Comparison of ENCODE assay signal across 17 mouse cellular contexts in the genomic region with DNA sequence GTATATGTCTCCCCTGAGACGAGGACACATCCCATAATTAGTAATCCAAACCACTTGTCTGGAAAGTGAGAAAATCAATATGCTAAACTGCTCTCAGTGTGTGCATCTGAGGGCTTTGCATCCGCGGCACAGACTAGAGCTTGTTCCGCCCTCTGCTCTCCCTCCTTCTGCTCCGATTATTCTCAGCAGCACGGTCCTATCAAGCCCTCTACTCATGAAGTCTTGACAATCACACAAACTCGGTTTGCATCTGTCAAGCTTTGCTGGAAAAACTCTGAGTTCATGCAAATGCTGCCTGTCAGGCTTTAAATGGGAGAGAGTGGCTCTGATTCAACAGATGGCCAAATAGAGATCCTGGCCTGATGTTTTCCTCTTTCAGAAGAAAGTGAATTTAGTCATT.
DNase-seq lines count a peak whose midpoint lies in the region; ATAC-seq and TF ChIP-seq lines count a peak whose summit lies in the region.
"Had no signal": no experiment of that assay in that cellular context is flagged by ENCODE, and none has a peak within 500 bp of the region (broad histone marks: within the 10 kb centered on the region; RNA-seq: fewer than 3 reads in every experiment).

No protein-coding gene starts in this region.

- no peaks in the 10 kb centered on the region; the same call in 1 of the 2 replicates for H3K4me1 ChIP-seq in forebrain, embryonic 13.5 days
- H3K4me1 ChIP-seq in forebrain, embryonic 11.5 days (replicated peaks; ENCODE audit: control insufficient read depth, insufficient read depth, low read length), result no peaks in the 10 kb centered on the region
- no peaks in the 10 kb centered on the region for H3K4me1 ChIP-seq in lung, embryonic 14.5 days (ENCODE audit: insufficient read depth)
- no peaks in the 10 kb centered on the region for H3K4me1 ChIP-seq in midbrain, embryonic 12.5 days
- H3K4me1 ChIP-seq in stomach, embryonic 16.5 days (ENCODE audit: control insufficient read depth, insufficient read depth, low read length), result no peaks in the 10 kb centered on the region
- no peaks in the 10 kb centered on the region for H3K4me1 ChIP-seq in heart, adult 2 months (ENCODE audit: control insufficient read depth, insufficient read depth, low read length)
- H3K4me1 ChIP-seq: limb, embryonic 13.5 days; liver, embryonic 15.5 days; neural tube, embryonic 13.5 days had no signal

- peak overlapping the region; percentile 16; the same call in 1 of the 2 replicates for H3K4me2 ChIP-seq in forebrain, embryonic 13.5 days
- no peak overlapping the region for H3K4me2 ChIP-seq in forebrain, embryonic 11.5 days (ENCODE audit: low read depth, low read length, severe bottlenecking)
- no peak overlapping the region for H3K4me2 ChIP-seq in lung, embryonic 14.5 days
- H3K4me2 ChIP-seq in midbrain, embryonic 12.5 days (replicated peaks), result 0 out of 2 replicates have a peak overlapping the region, but pooled peaks have one; percentile 10
- H3K4me2 ChIP-seq in stomach, embryonic 16.5 days (ENCODE audit: low read depth, low read length), result 0 out of 2 replicates have a peak overlapping the region, but pooled peaks have one; percentile 15
- H3K4me2 ChIP-seq: limb, embryonic 13.5 days; liver, embryonic 15.5 days; neural tube, embryonic 13.5 days had no signal

- ATAC-seq in forebrain, embryonic 13.5 days, result peak; percentile 77; the same call in 1 of the 2 replicates
- ATAC-seq in forebrain, embryonic 11.5 days (replicated peaks; ENCODE audit: low FRiP score), result no peak
- no peak for ATAC-seq in lung, embryonic 14.5 days (ENCODE audit: insufficient read depth)
- ATAC-seq in midbrain, embryonic 12.5 days (ENCODE audit: low FRiP score, low read depth), result peak; percentile 87
- no peak for ATAC-seq in stomach, embryonic 16.5 days (ENCODE audit: insufficient read depth, low FRiP score)

- no peak overlapping the region for H3K27ac ChIP-seq in forebrain, embryonic 13.5 days
- H3K27ac ChIP-seq in forebrain, embryonic 11.5 days (ENCODE audit: low read depth, low read length), result no peak overlapping the region
- H3K27ac ChIP-seq in lung, embryonic 14.5 days (ENCODE audit: low read depth), result no peak overlapping the region
- H3K27ac ChIP-seq in midbrain, embryonic 12.5 days (replicated peaks), result no peak overlapping the region
- no peak overlapping the region for H3K27ac ChIP-seq in stomach, embryonic 16.5 days (ENCODE audit: low read length)
- H3K27ac ChIP-seq in heart, adult 2 months, result no peak overlapping the region
- H3K27ac ChIP-seq: layer of hippocampus, adult 2 months; limb, embryonic 13.5 days; liver, embryonic 15.5 days; neural tube, embryonic 13.5 days had no signal

- TF ChIP-seq EP300 in heart, adult 2 months (IDR thresholded peaks at IDR 0.05; ENCODE audit: insufficient read depth, low read depth, low read length), result no peak

- H3K9me3 ChIP-seq in forebrain, embryonic 13.5 days (replicated peaks), result no peaks in the 10 kb centered on the region
- no peaks in the 10 kb centered on the region for H3K9me3 ChIP-seq in forebrain, embryonic 11.5 days (ENCODE audit: control insufficient read depth, low read length)
- no peaks in the 10 kb centered on the region for H3K9me3 ChIP-seq in lung, embryonic 14.5 days (ENCODE audit: low read depth, low read length)
- H3K9me3 ChIP-seq in midbrain, embryonic 12.5 days, result no peaks in the 10 kb centered on the region
- no peaks in the 10 kb centered on the region for H3K9me3 ChIP-seq in stomach, embryonic 16.5 days (replicated peaks; ENCODE audit: control insufficient read depth, low read length)
- H3K9me3 ChIP-seq: limb, embryonic 13.5 days; liver, embryonic 15.5 days; neural tube, embryonic 13.5 days had no signal

- TF ChIP-seq POLR2A in heart, adult 2 months (IDR thresholded peaks at IDR 0.05; ENCODE audit: insufficient read depth, low read depth, low read length), result no peak

- WGBS in forebrain, embryonic 13.5 days, result 32% methylated on average over 7 of the region's 7 CpGs
- WGBS in forebrain, embryonic 11.5 days, result 53% methylated on average over 7 of the region's 7 CpGs
- WGBS in lung, embryonic 14.5 days, result 52% methylated on average over 7 of the region's 7 CpGs
- WGBS in midbrain, embryonic 12.5 days, result 33% methylated on average over 7 of the region's 7 CpGs
- 46% methylated on average over 7 of the region's 7 CpGs for WGBS in stomach, embryonic 16.5 days
- WGBS in heart, adult 2 months, result 53% methylated on average over 7 of the region's 7 CpGs

- H3K4me3 ChIP-seq in forebrain, embryonic 13.5 days, result no peak overlapping the region
- no peak overlapping the region for H3K4me3 ChIP-seq in forebrain, embryonic 11.5 days (ENCODE audit: low read depth, low read length)
- no peak overlapping the region for H3K4me3 ChIP-seq in lung, embryonic 14.5 days (ENCODE audit: low read depth, low read length)
- no peak overlapping the region for H3K4me3 ChIP-seq in midbrain, embryonic 12.5 days
- H3K4me3 ChIP-seq in stomach, embryonic 16.5 days (replicated peaks; ENCODE audit: low read length), result no peak overlapping the region
- H3K4me3 ChIP-seq in heart, adult 2 months, result no peak overlapping the region
- H3K4me3 ChIP-seq: layer of hippocampus, adult 2 months; limb, embryonic 13.5 days; liver, embryonic 15.5 days; neural tube, embryonic 13.5 days had no signal

- intact Hi-C loops in heart, adult 2 months (cut with DNase I), result no loop called here

- TF ChIP-seq CTCF in lung, embryonic 14.5 days (IDR thresholded peaks at IDR 0.05; ENCODE audit: low read depth), result no peak
- TF ChIP-seq CTCF in heart, adult 2 months (IDR thresholded peaks at IDR 0.05), result no peak

- no peaks in the 10 kb centered on the region for H3K27me3 ChIP-seq in forebrain, embryonic 13.5 days
- H3K27me3 ChIP-seq in forebrain, embryonic 11.5 days (ENCODE audit: control insufficient read depth, insufficient read depth, low read length), result no peaks in the 10 kb centered on the region
- H3K27me3 ChIP-seq in lung, embryonic 14.5 days (ENCODE audit: insufficient read depth, low read length), result no peaks in the 10 kb centered on the region
- 0 out of 2 replicates have a peak, but pooled peaks cover 6% of the 10 kb centered on the region for H3K27me3 ChIP-seq in midbrain, embryonic 12.5 days
- H3K27me3 ChIP-seq in stomach, embryonic 16.5 days (ENCODE audit: control insufficient read depth, insufficient read depth, low read length), result no peaks in the 10 kb centered on the region
- no peaks in the 10 kb centered on the region for H3K27me3 ChIP-seq in heart, adult 2 months (ENCODE audit: control insufficient read depth, insufficient read depth, low read length)
- H3K27me3 ChIP-seq: limb, embryonic 13.5 days; liver, embryonic 15.5 days; neural tube, embryonic 13.5 days had no signal

- H3K79me2 ChIP-seq in heart, adult 2 months (replicated peaks; ENCODE audit: control insufficient read depth, insufficient read depth, low read length), result no peaks in the 10 kb centered on the region

- no peaks in the 10 kb centered on the region for H3K36me3 ChIP-seq in forebrain, embryonic 13.5 days (ENCODE audit: poor library complexity, severe bottlenecking)
- no peaks in the 10 kb centered on the region for H3K36me3 ChIP-seq in forebrain, embryonic 11.5 days (ENCODE audit: control insufficient read depth, insufficient read depth, low read length)
- H3K36me3 ChIP-seq in lung, embryonic 14.5 days (ENCODE audit: insufficient read depth), result no peaks in the 10 kb centered on the region
- H3K36me3 ChIP-seq in midbrain, embryonic 12.5 days, result no peaks in the 10 kb centered on the region
- no peaks in the 10 kb centered on the region for H3K36me3 ChIP-seq in stomach, embryonic 16.5 days (ENCODE audit: control insufficient read depth, insufficient read depth, low read length)
- no peaks in the 10 kb centered on the region for H3K36me3 ChIP-seq in heart, adult 2 months (ENCODE audit: control insufficient read depth, insufficient read depth, low read length)
- H3K36me3 ChIP-seq: limb, embryonic 13.5 days; liver, embryonic 15.5 days; neural tube, embryonic 13.5 days had no signal

- no peak for DNase-seq in forebrain, embryonic 11.5 days (ENCODE audit: low spot score)
- DNase-seq in lung, embryonic 14.5 days, result peak; percentile 29
- DNase-seq in lung, postnatal 10 days, result no peak
- DNase-seq in heart, adult 2 months, result no peak
- DNase-seq: B cell, adult 2 months; cerebellum, adult 2 months; kidney, adult 9 months; lung, postnatal 36 days; spleen, adult 18-20 months; thymus, postnatal 4 days had no signal

- H3K9ac ChIP-seq in forebrain, embryonic 13.5 days, result no peak overlapping the region
- H3K9ac ChIP-seq in forebrain, embryonic 11.5 days (ENCODE audit: low read length), result no peak overlapping the region
- no peak overlapping the region for H3K9ac ChIP-seq in lung, embryonic 14.5 days
- H3K9ac ChIP-seq in midbrain, embryonic 12.5 days (replicated peaks), result no peak overlapping the region
- no peak overlapping the region for H3K9ac ChIP-seq in stomach, embryonic 16.5 days (ENCODE audit: low read length)
- H3K9ac ChIP-seq in heart, adult 2 months (ENCODE audit: low read depth, low read length), result no peak overlapping the region
- H3K9ac ChIP-seq: limb, embryonic 13.5 days; liver, embryonic 15.5 days; neural tube, embryonic 13.5 days had no signal

Comparison
In these comparisons a context has a peak if more than half of its experiments do, and no peak if none do; other contexts are left out.
1. ATAC-seq: peak in forebrain, embryonic 13.5 days (single experiment) and midbrain, embryonic 12.5 days (single experiment); none in forebrain, embryonic 11.5 days (single experiment), lung, embryonic 14.5 days (single experiment) and stomach, embryonic 16.5 days (single experiment).
2. H3K4me2 ChIP-seq: peak in forebrain, embryonic 13.5 days (single experiment), midbrain, embryonic 12.5 days (single experiment) and stomach, embryonic 16.5 days (single experiment); none in forebrain, embryonic 11.5 days (single experiment) and lung, embryonic 14.5 days (single experiment).